In the genomic region with DNA sequence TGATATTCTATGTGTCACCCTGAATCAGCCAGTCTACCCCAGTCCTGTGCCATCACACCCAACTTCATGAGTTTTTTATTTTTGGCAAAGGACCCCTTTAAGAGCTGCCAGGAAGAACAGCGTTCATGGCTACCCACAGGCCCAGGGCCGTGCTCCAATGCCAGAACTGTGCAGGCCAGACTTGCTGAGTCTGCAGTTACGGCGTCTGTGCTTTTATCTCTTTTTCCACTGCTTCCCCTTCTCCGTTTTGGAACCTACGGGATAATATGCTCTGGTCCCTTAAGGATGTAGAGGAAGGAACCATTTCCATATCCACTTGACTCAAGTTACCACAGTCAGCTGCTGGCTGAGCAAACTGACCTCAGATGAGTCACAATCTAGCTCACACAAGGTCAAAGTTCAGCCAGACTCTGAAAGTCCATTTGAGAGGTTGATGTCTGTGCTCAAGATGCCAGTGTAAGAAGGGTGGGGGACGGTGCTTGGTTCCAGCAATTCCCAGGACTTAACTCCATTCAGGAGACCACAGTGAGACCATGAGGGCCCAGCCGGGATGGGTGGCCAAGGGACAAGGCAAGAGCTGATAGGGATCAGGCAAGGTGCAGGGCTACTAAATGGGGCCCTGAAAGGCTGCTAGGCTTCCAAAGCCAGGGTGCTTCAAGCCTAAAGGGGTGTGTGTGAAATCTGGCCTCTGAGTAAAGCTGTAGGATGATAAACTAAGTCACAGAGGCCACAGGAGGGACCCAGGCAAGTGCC, we compare ENCODE assay signal across 10 mouse cellular contexts. TPM values are rescaled to one million over a fixed set of nuclear protein-coding genes. Genes with fewer than 3 reads are reported as not detected.
DNase-seq lines count a peak whose midpoint lies in the region; ATAC-seq and TF ChIP-seq lines count a peak whose summit lies in the region.
"Had no signal": no experiment of that assay in that cellular context is flagged by ENCODE, and none has a peak within 500 bp of the region (broad histone marks: within the 10 kb centered on the region; RNA-seq: fewer than 3 reads in every experiment).

No protein-coding gene starts in this region.

- H3K27me3 ChIP-seq in heart, embryonic 12.5 days (replicated peaks), result 0 out of 2 replicates have a peak, but pooled peaks cover 5% of the 10 kb centered on the region
- H3K27me3 ChIP-seq in spleen, adult 2 months (ENCODE audit: control insufficient read depth, insufficient read depth, low read length), result no peaks in the 10 kb centered on the region
- H3K27me3 ChIP-seq in intestine, postnatal 0 days (replicated peaks; ENCODE audit: control insufficient read depth, insufficient read depth, low read length), result no peaks in the 10 kb centered on the region
- no peaks in the 10 kb centered on the region for H3K27me3 ChIP-seq in forebrain, embryonic 13.5 days

- H3K4me2 ChIP-seq in heart, embryonic 12.5 days, result no peak overlapping the region
- no peak overlapping the region for H3K4me2 ChIP-seq in intestine, postnatal 0 days (replicated peaks; ENCODE audit: low read depth)
- H3K4me2 ChIP-seq in forebrain, embryonic 13.5 days, result no peak overlapping the region

- no peak for TF ChIP-seq POLR2A in spleen, adult 2 months (IDR thresholded peaks at IDR 0.05; ENCODE audit: low read depth, low read length)

- no peak overlapping the region for H3K4me3 ChIP-seq in heart, embryonic 12.5 days
- no peak overlapping the region for H3K4me3 ChIP-seq in spleen, adult 2 months (ENCODE audit: extremely low read depth, insufficient read depth, insufficient read length)
- no peak overlapping the region for H3K4me3 ChIP-seq in intestine, postnatal 0 days (ENCODE audit: low read depth, low read length)
- no peak overlapping the region for H3K4me3 ChIP-seq in forebrain, embryonic 13.5 days

- no peak overlapping the region for H3K9ac ChIP-seq in heart, embryonic 12.5 days
- H3K9ac ChIP-seq in intestine, postnatal 0 days (ENCODE audit: low read depth, low read length), result no peak overlapping the region
- no peak overlapping the region for H3K9ac ChIP-seq in forebrain, embryonic 13.5 days

- peaks cover 31% of the 10 kb centered on the region for H3K4me1 ChIP-seq in heart, embryonic 12.5 days (replicated peaks)
- no peaks in the 10 kb centered on the region; the same call in 1 of the 2 replicates for H3K4me1 ChIP-seq in spleen, adult 2 months (ENCODE audit: control insufficient read depth, insufficient read depth, insufficient read length)
- no peaks in the 10 kb centered on the region; the same call in 1 of the 2 replicates for H3K4me1 ChIP-seq in intestine, postnatal 0 days (replicated peaks; ENCODE audit: control insufficient read depth, insufficient read depth, low read length)
- peaks cover 12% of the 10 kb centered on the region for H3K4me1 ChIP-seq in forebrain, embryonic 13.5 days

- no peaks in the 10 kb centered on the region for H3K9me3 ChIP-seq in heart, embryonic 12.5 days (replicated peaks)
- H3K9me3 ChIP-seq in intestine, postnatal 0 days (ENCODE audit: control insufficient read depth), result no peaks in the 10 kb centered on the region
- no peaks in the 10 kb centered on the region for H3K9me3 ChIP-seq in forebrain, embryonic 13.5 days (replicated peaks)

- H3K36me3 ChIP-seq in heart, embryonic 12.5 days, result 0 out of 2 replicates have a peak, but pooled peaks cover 3% of the 10 kb centered on the region
- peaks cover 2% of the 10 kb centered on the region; the same call in 1 of the 2 replicates for H3K36me3 ChIP-seq in spleen, adult 2 months (ENCODE audit: control insufficient read depth, insufficient read depth, low read length)
- no peaks in the 10 kb centered on the region for H3K36me3 ChIP-seq in intestine, postnatal 0 days (ENCODE audit: control insufficient read depth, insufficient read depth)
- peaks cover 6% of the 10 kb centered on the region; the same call in 1 of the 2 replicates for H3K36me3 ChIP-seq in forebrain, embryonic 13.5 days (ENCODE audit: poor library complexity, severe bottlenecking)

- no peak for DNase-seq in heart, postnatal 10 days
- no peak for DNase-seq in spleen, adult 2 months (ENCODE audit: low read depth in 1 of 2, low spot score in 2 of 2)
- DNase-seq in spleen, postnatal 36 days (ENCODE audit: low spot score in 2 of 2), result no peak
- no peak for DNase-seq in gastrocnemius, postnatal 4 days (ENCODE audit: low spot score in 2 of 2)
- DNase-seq: gastrocnemius, postnatal 10 days had no signal

- 0 out of 2 replicates have a peak overlapping the region, but pooled peaks have one; percentile 19 for H3K27ac ChIP-seq in heart, embryonic 12.5 days (ENCODE audit: poor library complexity, severe bottlenecking)
- 0 out of 2 replicates have a peak overlapping the region, but pooled peaks have one; percentile 15 for H3K27ac ChIP-seq in spleen, adult 2 months (ENCODE audit: insufficient read depth, low read length)
- no peak overlapping the region for H3K27ac ChIP-seq in intestine, postnatal 0 days (ENCODE audit: low read depth, low read length)
- no peak overlapping the region for H3K27ac ChIP-seq in forebrain, embryonic 13.5 days

- no peak for TF ChIP-seq CTCF in spleen, adult 2 months (IDR thresholded peaks at IDR 0.05; ENCODE audit: extremely low read depth, insufficient read depth, insufficient read length, insufficient replicate concordance)
- no peak for TF ChIP-seq CTCF in intestine, postnatal 0 days (IDR thresholded peaks at IDR 0.05; ENCODE audit: low read depth)

- intact Hi-C loops in heart, postnatal 10 days (cut with DNase I), result loop anchor here (5.0 kb wide), 1 partner anchor 124 kb away; no protein-coding TSS in a partner anchor

- 37% methylated on average over 8 of the region's 8 CpGs for WGBS in heart, embryonic 12.5 days
- 81% methylated on average over 8 of the region's 8 CpGs for WGBS in spleen, adult 2 months
- WGBS in intestine, postnatal 0 days, result 56% methylated on average over 8 of the region's 8 CpGs
- 83% methylated on average over 8 of the region's 8 CpGs for WGBS in forebrain, embryonic 13.5 days

- ATAC-seq in heart, embryonic 12.5 days (ENCODE audit: insufficient number of reproducible peaks, low FRiP score), result peak; percentile 53
- ATAC-seq in intestine, postnatal 0 days, result peak; percentile 54
- ATAC-seq in forebrain, embryonic 13.5 days, result no peak
- no peak for ATAC-seq in granulocyte monocyte progenitor cell, adult 5-6 weeks (replicated peaks; ENCODE audit: poor library complexity, severe bottlenecking)

RNA-seq across cellular contexts. Expression of a gene that starts 26.9 kb away (rescaled TPM):
- 2.4 TPM in 2 replicates for polyA plus RNA-seq in heart, embryonic 12.5 days (2016; fragmentation: Nextera tagmentation; extraction: Ambion mirVana)
- 1 to 10 TPM; 1.8 TPM for total RNA-seq in heart, postnatal 10 days (2021)
- 0.78 and 0.99 TPM in 2 replicates for polyA plus RNA-seq in spleen, adult 2 months (2012; rRNA removed)
- polyA plus RNA-seq in intestine, postnatal 0 days (2015; fragmentation: Nextera tagmentation; extraction: Ambion mirVana), result 2.7 and 4.4 TPM in 2 replicates
- polyA plus RNA-seq in forebrain, embryonic 13.5 days (2015; fragmentation: Nextera tagmentation; extraction: Ambion mirVana), result 5.6 and 7.0 TPM in 2 replicates
- 3.2 and 4.3 TPM in 2 replicates for total RNA-seq in granulocyte monocyte progenitor cell, adult 5-6 weeks (2014; fragmentation: Nextera tagmentation)
- 3.9 and 9.9 TPM in 2 replicates for total RNA-seq in granulocyte monocyte progenitor cell, adult 5-6 weeks (2017)
- total RNA-seq in gastrocnemius, postnatal 4 days (2021), result 1 to 10 TPM; 2.8 to 3.7 TPM

RNA-seq across cellular contexts. Expression of a gene that starts 26.9 kb away (rescaled TPM):
- 0.61 TPM in 1 of 2 replicates, not detected in the other for polyA plus RNA-seq in heart, embryonic 12.5 days (2016; fragmentation: Nextera tagmentation; extraction: Ambion mirVana)
- total RNA-seq in heart, postnatal 10 days (2021), result 1 to 10 TPM in 1 of 2 experiments, under 1 TPM in 1; 0.57 to 1.2 TPM
- polyA plus RNA-seq in spleen, adult 2 months (2012; rRNA removed), result not detected in 2 replicates
- polyA plus RNA-seq in intestine, postnatal 0 days (2015; fragmentation: Nextera tagmentation; extraction: Ambion mirVana), result 3.2 and 3.4 TPM in 2 replicates
- 0.41 TPM in 1 of 2 replicates, not detected in the other for polyA plus RNA-seq in forebrain, embryonic 13.5 days (2015; fragmentation: Nextera tagmentation; extraction: Ambion mirVana)
- total RNA-seq in granulocyte monocyte progenitor cell, adult 5-6 weeks (2014; fragmentation: Nextera tagmentation), result not detected in 2 replicates
- total RNA-seq in granulocyte monocyte progenitor cell, adult 5-6 weeks (2017), result not detected in 2 replicates
- 1 to 10 TPM in 1 of 2 experiments, under 1 TPM in 1; 0.73 to 2.1 TPM for total RNA-seq in gastrocnemius, postnatal 4 days (2021)
- total RNA-seq: left cerebral cortex, postnatal 10 days had no signal

RNA-seq across cellular contexts. Expression of a gene that starts 27.2 kb away (rescaled TPM):
- 61.2 and 62.7 TPM in 2 replicates for polyA plus RNA-seq in heart, embryonic 12.5 days (2016; fragmentation: Nextera tagmentation; extraction: Ambion mirVana)
- total RNA-seq in heart, postnatal 10 days (2021), result 10 to 100 TPM; 35.3 to 36.1 TPM
- 32.4 and 43.1 TPM in 2 replicates for polyA plus RNA-seq in spleen, adult 2 months (2012; rRNA removed)
- polyA plus RNA-seq in intestine, postnatal 0 days (2015; fragmentation: Nextera tagmentation; extraction: Ambion mirVana), result 27.4 and 30.9 TPM in 2 replicates
- polyA plus RNA-seq in forebrain, embryonic 13.5 days (2015; fragmentation: Nextera tagmentation; extraction: Ambion mirVana), result 92.7 and 94.3 TPM in 2 replicates
- total RNA-seq in granulocyte monocyte progenitor cell, adult 5-6 weeks (2014; fragmentation: Nextera tagmentation), result 53.5 and 87.9 TPM in 2 replicates
- 27.9 and 32.3 TPM in 2 replicates for total RNA-seq in granulocyte monocyte progenitor cell, adult 5-6 weeks (2017)
- 10 to 100 TPM; 35.0 to 41.9 TPM for total RNA-seq in gastrocnemius, postnatal 4 days (2021)

RNA-seq across cellular contexts. Expression of a gene that starts 58.2 kb away (rescaled TPM):
- 5.2 and 5.4 TPM in 2 replicates for polyA plus RNA-seq in heart, embryonic 12.5 days (2016; fragmentation: Nextera tagmentation; extraction: Ambion mirVana)
- 1 to 10 TPM; 2.5 to 3.4 TPM for total RNA-seq in heart, postnatal 10 days (2021)
- polyA plus RNA-seq in spleen, adult 2 months (2012; rRNA removed), result 0.50 and 0.67 TPM in 2 replicates
- polyA plus RNA-seq in intestine, postnatal 0 days (2015; fragmentation: Nextera tagmentation; extraction: Ambion mirVana), result 3.6 and 5.8 TPM in 2 replicates
- 10.4 and 10.6 TPM in 2 replicates for polyA plus RNA-seq in forebrain, embryonic 13.5 days (2015; fragmentation: Nextera tagmentation; extraction: Ambion mirVana)
- 1.9 and 3.1 TPM in 2 replicates for total RNA-seq in granulocyte monocyte progenitor cell, adult 5-6 weeks (2014; fragmentation: Nextera tagmentation)
- total RNA-seq in granulocyte monocyte progenitor cell, adult 5-6 weeks (2017), result 2.4 and 4.0 TPM in 2 replicates
- total RNA-seq in gastrocnemius, postnatal 4 days (2021), result 1 to 10 TPM; 3.4 to 4.8 TPM

Comparison
In these comparisons a context has a peak if more than half of its experiments do, and no peak if none do; other contexts are left out.
1. ATAC-seq: peak in heart, embryonic 12.5 days (single experiment) and intestine, postnatal 0 days (single experiment); none in forebrain, embryonic 13.5 days (single experiment) and granulocyte monocyte progenitor cell, adult 5-6 weeks (single experiment).
2. H3K27ac ChIP-seq: peak in heart, embryonic 12.5 days (single experiment) and spleen, adult 2 months (single experiment); none in intestine, postnatal 0 days (single experiment) and forebrain, embryonic 13.5 days (single experiment).